Mouse (Mus musculus): ENCODE measurements around the gene Ankrd45.
"Not testable (repeated sequence)": the region's sequence is repeated elsewhere in the genome, so short reads cannot be mapped to it uniquely, and the experiment has no call there.

The Ankrd45 gene

GRCm38 (mm10) chr1:161142531-161143159 lies at the start of gene Ankrd45:
TSS of gene Ankrd45 (plus strand) at chr1:161142691.
- DNase-seq (ENCODE audit: low spot score), result peak; percentile 38

- no peak for DNase-seq (ENCODE audit: low spot score)
These were observed 42.6 kb upstream of the Ankrd45 start for GRCm38 (mm10) chr1:161099721-161100405.

- no peak for DNase-seq (ENCODE audit: low spot score)
These were observed 38.6 kb upstream of the Ankrd45 start for GRCm38 (mm10) chr1:161103842-161104241.

GRCm38 (mm10) chr1:161109216-161109615 lies 33.3 kb upstream of the Ankrd45 start:
- DNase-seq (ENCODE audit: low spot score), result no peak

GRCm38 (mm10) chr1:161114591-161114990 lies 27.9 kb upstream of the Ankrd45 start:
- no peak for DNase-seq (ENCODE audit: low spot score)

- DNase-seq (ENCODE audit: low spot score), result no peak
These were observed 19.7 kb upstream of the Ankrd45 start for GRCm38 (mm10) chr1:161122661-161123418.

GRCm38 (mm10) chr1:161126461-161126860 lies 16.0 kb upstream of the Ankrd45 start:
- no peak for DNase-seq (ENCODE audit: low spot score)

- peak; percentile 94 for DNase-seq (ENCODE audit: low spot score)
These were observed 11.5 kb upstream of the Ankrd45 start, which contains the start of gene Klhl20 for GRCm38 (mm10) chr1:161130726-161131664. TSS of gene Klhl20 (minus strand) at chr1:161131511.

- DNase-seq (ENCODE audit: low spot score), result no peak
These were observed 3.0 kb upstream of the Ankrd45 start for GRCm38 (mm10) chr1:161139496-161139895.

GRCm38 (mm10) chr1:161140026-161140762 lies 2.3 kb upstream of the Ankrd45 start:
- DNase-seq (ENCODE audit: low spot score), result no peak

GRCm38 (mm10) chr1:161143216-161143615 lies 725 bp downstream of the Ankrd45 start:
- DNase-seq (ENCODE audit: low spot score), result no peak

- not testable (repeated sequence) for DNase-seq (ENCODE audit: low spot score)
These were observed 3.1 kb downstream of the Ankrd45 start for GRCm38 (mm10) chr1:161145611-161146010.

- DNase-seq (ENCODE audit: low spot score), result no peak
These were observed 5.4 kb downstream of the Ankrd45 start for GRCm38 (mm10) chr1:161147888-161148287.

GRCm38 (mm10) chr1:161151098-161151497 lies 8.6 kb downstream of the Ankrd45 start:
- DNase-seq (ENCODE audit: low spot score), result no peak

GRCm38 (mm10) chr1:161156546-161156945 lies 14.1 kb downstream of the Ankrd45 start:
- peak; percentile 22 for DNase-seq (ENCODE audit: low spot score)

- DNase-seq (ENCODE audit: low spot score), result no peak
These were observed 16.7 kb downstream of the Ankrd45 start, which contains the start of gene Tex50 for GRCm38 (mm10) chr1:161159214-161159613. TSS of gene Tex50 (minus strand) at chr1:161159314.

GRCm38 (mm10) chr1:161160266-161160665 lies 17.8 kb downstream of the Ankrd45 start:
- DNase-seq (ENCODE audit: low spot score), result no peak

- peak; percentile 80 for DNase-seq (ENCODE audit: low spot score)
These were observed 28.2 kb downstream of the Ankrd45 start for GRCm38 (mm10) chr1:161170651-161171050.

- peak; percentile 67 for DNase-seq (ENCODE audit: low spot score)
These were observed 38.2 kb downstream of the Ankrd45 start for GRCm38 (mm10) chr1:161180674-161181073.

- no peak for DNase-seq (ENCODE audit: low spot score)
These were observed 39.9 kb downstream of the Ankrd45 start for GRCm38 (mm10) chr1:161182386-161182785.

- DNase-seq (ENCODE audit: low spot score), result no peak
These were observed 41.2 kb downstream of the Ankrd45 start for GRCm38 (mm10) chr1:161183677-161184076.
